Mouse (Mus musculus): ENCODE measurements around the gene Gbx2. TPM values are rescaled to one million over a fixed set of nuclear protein-coding genes. Genes with fewer than 3 reads are reported as not detected.

Gbx2 gene
- total and polyA plus RNA-seq, 3 experiments, result 0.27 TPM; not detected in 2

DNA sequence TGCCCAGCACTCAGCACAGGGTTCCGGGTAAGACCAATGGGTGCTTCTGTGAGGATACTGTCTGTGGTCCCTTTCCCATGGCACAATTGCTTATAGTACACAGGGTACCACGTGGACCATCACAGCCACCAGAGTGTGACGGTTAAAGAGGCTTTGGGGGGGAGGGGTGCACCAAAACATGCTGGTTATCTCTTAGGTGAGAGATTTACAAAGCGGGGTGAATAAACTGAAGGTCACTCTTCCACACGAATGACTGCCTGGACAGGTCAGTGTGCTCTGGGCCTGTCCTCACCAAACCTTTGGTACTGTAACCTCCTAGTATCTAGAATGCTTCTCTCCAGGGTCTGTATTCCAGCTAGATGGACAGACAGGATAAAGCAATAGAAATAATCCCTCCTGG is 35.2 kb downstream of the Gbx2 start:
- Histone ChIP-seq H3K27me3 (ENCODE audit: insufficient read depth, low read length) (no peaks in the 10 kb centered on the region; the same call in 1 of the 2 replicates), H3K9me3 (replicated peaks) (peaks cover 95% of the 10 kb centered on the region), H3K4me1 (ENCODE audit: insufficient read depth, low read depth, low read length) (no peaks in the 10 kb centered on the region), H3K4me3 (ENCODE audit: low read depth, low read length) (no peak overlapping the region), H3K36me3 (replicated peaks) (no peaks in the 10 kb centered on the region)
- TF ChIP-seq TAL1 (conservative IDR thresholded peaks at IDR 0.05; ENCODE audit: low read depth, low read length) (no peak), CTCF (IDR thresholded peaks at IDR 0.05; ENCODE audit: low read depth, low read length) (no peak)
- DNase-seq (ENCODE audit: low spot score), result no peak
- ATAC-seq (ENCODE audit: extremely low read depth, insufficient number of reproducible peaks, low FRiP score, poor library complexity, severe bottlenecking), result no peak

GRCm38 (mm10) chr1:89892281-89892680 is 38.7 kb downstream of the Gbx2 start:
- Histone ChIP-seq H3K27me3 (ENCODE audit: insufficient read depth, low read length) (no peaks in the 10 kb centered on the region), H3K4me1 (ENCODE audit: insufficient read depth, low read depth, low read length) (no peaks in the 10 kb centered on the region), H3K9me3 (replicated peaks) (peaks cover 95% of the 10 kb centered on the region), H3K36me3 (replicated peaks) (no peaks in the 10 kb centered on the region), H3K4me3 (ENCODE audit: low read depth, low read length) (no peak overlapping the region)
- ATAC-seq (ENCODE audit: extremely low read depth, insufficient number of reproducible peaks, low FRiP score, poor library complexity, severe bottlenecking) (no peak), DNase-seq (ENCODE audit: low spot score) (no peak)
- TF ChIP-seq CTCF (IDR thresholded peaks at IDR 0.05; ENCODE audit: low read depth, low read length), result no peak
- no peak for TF ChIP-seq GATA1 (IDR thresholded peaks at IDR 0.05; ENCODE audit: borderline replicate concordance, low read length)
- no peak for TF ChIP-seq GATA2 (IDR thresholded peaks at IDR 0.05; ENCODE audit: borderline replicate concordance, low read depth, low read length)
- TF ChIP-seq POLR2AphosphoS5 (IDR thresholded peaks at IDR 0.05; ENCODE audit: insufficient replicate concordance, low read depth, low read length), result no peak

DNA sequence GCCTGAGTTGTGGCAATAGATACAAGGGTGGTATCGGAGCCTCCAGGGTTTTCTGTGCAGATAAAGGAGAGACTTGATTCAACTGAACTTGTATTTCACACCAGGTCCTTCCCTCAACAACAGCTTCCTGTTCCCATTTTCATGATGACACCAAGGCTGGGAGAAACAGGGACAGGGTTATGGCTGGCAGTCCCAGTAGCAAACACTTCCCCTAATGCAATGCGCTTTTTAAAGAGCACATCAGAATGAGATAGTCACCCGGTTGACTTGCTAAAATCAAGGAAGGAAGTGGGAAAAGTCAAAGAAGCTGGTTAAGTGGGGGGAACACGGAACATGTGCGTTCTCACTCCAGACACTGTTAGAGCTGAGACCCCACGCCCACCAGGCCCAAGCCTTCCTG is 39.6 kb downstream of the Gbx2 start:
- no peak overlapping the region for H3K4me3 ChIP-seq (ENCODE audit: low read depth, low read length)
- DNase-seq (ENCODE audit: low spot score) (no peak), ATAC-seq (ENCODE audit: extremely low read depth, insufficient number of reproducible peaks, low FRiP score, poor library complexity, severe bottlenecking) (no peak)
- peaks cover 95% of the 10 kb centered on the region for H3K9me3 ChIP-seq (replicated peaks)
- TF ChIP-seq CTCF (IDR thresholded peaks at IDR 0.05; ENCODE audit: low read depth, low read length), result no peak
- H3K4me1 ChIP-seq (ENCODE audit: insufficient read depth, low read depth, low read length), result no peaks in the 10 kb centered on the region
- H3K36me3 ChIP-seq (replicated peaks), result no peaks in the 10 kb centered on the region
- H3K27me3 ChIP-seq (ENCODE audit: insufficient read depth, low read length), result no peaks in the 10 kb centered on the region

DNA sequence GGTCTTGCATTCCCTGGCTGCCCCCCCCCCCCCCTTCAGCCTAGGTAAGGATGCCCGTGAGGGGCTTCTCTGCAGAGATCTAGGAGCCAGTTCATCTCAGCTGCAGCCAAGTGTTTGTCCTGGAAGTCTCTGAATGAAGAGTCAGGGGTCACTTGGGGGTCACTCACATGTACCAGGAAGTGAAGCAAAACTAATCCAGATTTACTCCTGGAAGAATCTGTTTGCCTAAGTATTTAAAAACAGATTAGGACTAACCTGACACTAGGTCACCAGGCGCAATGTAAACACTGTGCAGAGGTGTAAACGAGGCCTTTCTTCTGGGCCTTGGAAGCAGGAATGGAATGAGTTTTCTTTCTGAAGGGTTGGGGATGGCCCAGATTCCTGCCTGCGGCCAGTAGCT is 45.3 kb downstream of the Gbx2 start:
- no peak for DNase-seq (ENCODE audit: low spot score)
- Histone ChIP-seq H3K27me3 (ENCODE audit: insufficient read depth, low read length) (no peaks in the 10 kb centered on the region), H3K4me1 (ENCODE audit: insufficient read depth, low read depth, low read length) (no peaks in the 10 kb centered on the region), H3K9me3 (replicated peaks) (peaks cover 94% of the 10 kb centered on the region), H3K36me3 (replicated peaks) (no peaks in the 10 kb centered on the region), H3K4me3 (ENCODE audit: low read depth, low read length) (no peak overlapping the region)
- no peak for ATAC-seq (ENCODE audit: extremely low read depth, insufficient number of reproducible peaks, low FRiP score, poor library complexity, severe bottlenecking)
- TF ChIP-seq POLR2AphosphoS5 (IDR thresholded peaks at IDR 0.05; ENCODE audit: insufficient replicate concordance, low read depth, low read length) (no peak), GATA2 (IDR thresholded peaks at IDR 0.05; ENCODE audit: borderline replicate concordance, low read depth, low read length) (no peak), CTCF (IDR thresholded peaks at IDR 0.05; ENCODE audit: low read depth, low read length) (no peak), GATA1 (IDR thresholded peaks at IDR 0.05; ENCODE audit: borderline replicate concordance, low read length) (no peak), TAL1 (conservative IDR thresholded peaks at IDR 0.05; ENCODE audit: low read depth, low read length) (no peak)

DNA sequence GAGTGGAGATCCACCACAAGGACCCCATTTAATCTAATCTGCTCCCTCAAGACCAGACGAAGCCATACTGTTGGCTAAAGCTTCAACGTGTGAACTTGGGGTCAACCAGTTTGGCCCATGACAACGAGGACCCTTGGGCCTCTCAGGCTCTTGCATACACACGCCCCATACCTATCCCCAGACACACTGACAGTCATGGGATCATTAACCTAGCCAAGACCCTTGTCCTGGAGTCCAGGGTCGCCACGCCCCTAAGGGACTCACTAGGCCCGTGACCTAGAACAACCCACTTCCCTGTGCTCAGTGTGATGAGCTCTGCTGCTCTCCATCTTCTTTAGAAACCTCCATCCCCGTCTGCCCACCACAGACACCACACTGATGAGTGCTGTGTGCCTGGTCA is 46.6 kb downstream of the Gbx2 start:
- TF ChIP-seq TAL1 (conservative IDR thresholded peaks at IDR 0.05; ENCODE audit: low read depth, low read length) (no peak), GATA2 (IDR thresholded peaks at IDR 0.05; ENCODE audit: borderline replicate concordance, low read depth, low read length) (no peak), GATA1 (IDR thresholded peaks at IDR 0.05; ENCODE audit: borderline replicate concordance, low read length) (no peak), POLR2AphosphoS5 (IDR thresholded peaks at IDR 0.05; ENCODE audit: insufficient replicate concordance, low read depth, low read length) (no peak), CTCF (IDR thresholded peaks at IDR 0.05; ENCODE audit: low read depth, low read length) (no peak)
- ATAC-seq (ENCODE audit: extremely low read depth, insufficient number of reproducible peaks, low FRiP score, poor library complexity, severe bottlenecking) (no peak), DNase-seq (ENCODE audit: low spot score) (no peak)
- Histone ChIP-seq H3K9me3 (replicated peaks) (peaks cover 96% of the 10 kb centered on the region), H3K36me3 (replicated peaks) (no peaks in the 10 kb centered on the region), H3K27me3 (ENCODE audit: insufficient read depth, low read length) (no peaks in the 10 kb centered on the region; the same call in 1 of the 2 replicates), H3K4me1 (ENCODE audit: insufficient read depth, low read depth, low read length) (no peaks in the 10 kb centered on the region), H3K4me3 (ENCODE audit: low read depth, low read length) (no peak overlapping the region)

GRCm38 (mm10) chr1:89880834-89881233 is 50.1 kb downstream of the Gbx2 start:
- Histone ChIP-seq H3K36me3 (replicated peaks) (no peaks in the 10 kb centered on the region), H3K4me3 (ENCODE audit: low read depth, low read length) (no peak overlapping the region), H3K4me1 (ENCODE audit: insufficient read depth, low read depth, low read length) (no peaks in the 10 kb centered on the region), H3K27me3 (ENCODE audit: insufficient read depth, low read length) (no peaks in the 10 kb centered on the region; the same call in 1 of the 2 replicates), H3K9me3 (replicated peaks) (peaks cover 95% of the 10 kb centered on the region)
- TF ChIP-seq TAL1 (conservative IDR thresholded peaks at IDR 0.05; ENCODE audit: low read depth, low read length) (no peak), CTCF (IDR thresholded peaks at IDR 0.05; ENCODE audit: low read depth, low read length) (no peak), GATA2 (IDR thresholded peaks at IDR 0.05; ENCODE audit: borderline replicate concordance, low read depth, low read length) (no peak), GATA1 (IDR thresholded peaks at IDR 0.05; ENCODE audit: borderline replicate concordance, low read length) (no peak), POLR2AphosphoS5 (IDR thresholded peaks at IDR 0.05; ENCODE audit: insufficient replicate concordance, low read depth, low read length) (no peak)
- no peak for ATAC-seq (ENCODE audit: extremely low read depth, insufficient number of reproducible peaks, low FRiP score, poor library complexity, severe bottlenecking)
- DNase-seq (ENCODE audit: low spot score), result no peak

GRCm38 (mm10) chr1:89880193-89880592 is 50.8 kb downstream of the Gbx2 start:
- Histone ChIP-seq H3K4me1 (ENCODE audit: insufficient read depth, low read depth, low read length) (no peaks in the 10 kb centered on the region), H3K4me3 (ENCODE audit: low read depth, low read length) (no peak overlapping the region)

More at GRCm38 (mm10) chr1:89880193-89880592, 50.8 kb downstream of the Gbx2 start:
- Histone ChIP-seq H3K27me3 (ENCODE audit: insufficient read depth, low read length) (no peaks in the 10 kb centered on the region; the same call in 1 of the 2 replicates), H3K9me3 (replicated peaks) (peaks cover 94% of the 10 kb centered on the region), H3K36me3 (replicated peaks) (no peaks in the 10 kb centered on the region)
- no peak for DNase-seq (ENCODE audit: low spot score)
- no peak for ATAC-seq (ENCODE audit: extremely low read depth, insufficient number of reproducible peaks, low FRiP score, poor library complexity, severe bottlenecking)
- TF ChIP-seq TAL1 (conservative IDR thresholded peaks at IDR 0.05; ENCODE audit: low read depth, low read length) (no peak), CTCF (IDR thresholded peaks at IDR 0.05; ENCODE audit: low read depth, low read length) (no peak)

All from G1E (cell line).